Mouse (Mus musculus) ES-Bruce4 (cell line): ENCODE measurements at regions not wholly inside any gene's neighbourhood (a gene's known extent, or its start where the extent isn't known, plus 50 kb on each side); places are given as distances from the start of the nearest gene placed in this dataset.

Experiments
- H3K27ac ChIP-seq: 2 replicates; pipeline ENCODE4 v1.5.1; 2012; ENCODE audit warnings: low read length, inconsistent platforms; ENCODE audit not compliant: insufficient read depth
- H3K27me3 ChIP-seq: 2 replicates; pipeline ENCODE4 v1.6.1; 2012; ENCODE audit warnings: mild to moderate bottlenecking, low read length, inconsistent platforms; ENCODE audit not compliant: control insufficient read depth, poor library complexity, insufficient read depth, severe bottlenecking
- H3K36me3 ChIP-seq: 2 replicates; pipeline ENCODE4 v1.6.1; 2012; ENCODE audit warnings: inconsistent platforms, mild to moderate bottlenecking, low read length, moderate library complexity; ENCODE audit not compliant: control insufficient read depth, poor library complexity, insufficient read depth, severe bottlenecking
- H3K4me1 ChIP-seq: one replicate; pipeline ENCODE4 v1.8.1; 2011; ENCODE audit warnings: low read length; ENCODE audit not compliant: control insufficient read depth, insufficient read depth
- H3K4me3 ChIP-seq: 2 replicates; pipeline ENCODE4 v1.5.1; 2011; ENCODE audit warnings: low read depth, mild to moderate bottlenecking, low read length
- H3K9ac ChIP-seq: 2 replicates; pipeline ENCODE4 v1.6.1; 2012; ENCODE audit warnings: low read depth, mild to moderate bottlenecking, inconsistent platforms; ENCODE audit not compliant: poor library complexity, severe bottlenecking
- H3K9me3 ChIP-seq: replicated peaks from 2 replicates; pipeline ENCODE4 v1.6.1; 2012; ENCODE audit warnings: mild to moderate bottlenecking, low read length, inconsistent platforms; ENCODE audit not compliant: control insufficient read depth, poor library complexity, insufficient read depth, severe bottlenecking
- CTCF ChIP-seq: IDR thresholded peaks from one replicate; pipeline ENCODE4 v1.8.1; 2011; ENCODE audit warnings: low read depth, low read length
- EP300 ChIP-seq: IDR thresholded peaks from 2 replicates; pipeline ENCODE4 v1.6.1; 2011; ENCODE audit warnings: low read depth, low read length; ENCODE audit not compliant: insufficient read depth
- POLR2A ChIP-seq: IDR thresholded peaks from one replicate; pipeline ENCODE4 v1.8.1; 2011; ENCODE audit warnings: low read length; ENCODE audit not compliant: insufficient read depth

GRCm38 (mm10) chr3:107812341-107812740 lies 52.1 kb upstream of the Csf1 start:
- H3K27me3 ChIP-seq: no peaks in the 10 kb centered on the region
- H3K9ac ChIP-seq: no peak overlapping the region
- no peak overlapping the region for H3K27ac ChIP-seq
- no peaks in the 10 kb centered on the region for H3K9me3 ChIP-seq
- TF ChIP-seq EP300 (no peak), CTCF (no peak), POLR2A (no peak)
- no peaks in the 10 kb centered on the region for H3K4me1 ChIP-seq
- H3K36me3 ChIP-seq: no peaks in the 10 kb centered on the region
- H3K4me3 ChIP-seq: peak overlapping the region; percentile 41

- TF ChIP-seq EP300 (no peak), POLR2A (no peak), CTCF (no peak)
- Histone ChIP-seq H3K27me3 (no peaks in the 10 kb centered on the region), H3K4me3 (no peak overlapping the region), H3K9ac (no peak overlapping the region), H3K36me3 (no peaks in the 10 kb centered on the region), H3K27ac (no peak overlapping the region), H3K9me3 (no peaks in the 10 kb centered on the region), H3K4me1 (no peaks in the 10 kb centered on the region)
Measured at GRCm38 (mm10) chr3:107810452-107811050, 50.3 kb upstream of the Csf1 start.
